Mouse (Mus musculus): ENCODE results near the gene Actr1a. TPM values are rescaled to one million over a fixed set of nuclear protein-coding genes. Genes with fewer than 3 reads are reported as not detected.
A peak's percentile ranks its signal among the peaks of the same experiment; 100 is the strongest.

The Actr1a gene
- polyA plus RNA-seq, 1 experiment from 2014 or later = 204 TPM

- H3K36me3 ChIP-seq (ENCODE audit: control insufficient read depth, insufficient read depth, low read length) = no peaks in the 10 kb centered on the region; the same call in 1 of the 2 replicates
Observed at GRCm38 (mm10) chr19:46397436-46398001, 2.0 kb upstream of the Actr1a start.

GRCm38 (mm10) chr19:46396686-46397435, 1.3 kb upstream of the Actr1a start, which contains the start of gene Sufu:
Gene Sufu, plus strand, starts transcription at chr19:46396896.
- Histone ChIP-seq H3K27ac (ENCODE audit: low read depth, low read length) (peak within 1 kb of the TSS; percentile 79), H3K9me3 (ENCODE audit: control insufficient read depth, low read length) (no peaks in the 10 kb centered on the region), H3K36me3 (ENCODE audit: control insufficient read depth, insufficient read depth, low read length) (no peaks in the 10 kb centered on the region; the same call in 1 of the 2 replicates), H3K4me1 (replicated peaks; ENCODE audit: control insufficient read depth, insufficient read depth, low read length) (peaks cover 15% of the 10 kb centered on the region), H3K4me3 (ENCODE audit: low read depth, low read length) (peak within 1 kb of the TSS; percentile 87), H3K27me3 (ENCODE audit: control insufficient read depth, insufficient read depth, low read length) (no peaks in the 10 kb centered on the region), H3K9ac (ENCODE audit: low read length) (peak within 1 kb of the TSS; percentile 86), H3K4me2 (ENCODE audit: low read depth, low read length, severe bottlenecking) (peak within 1 kb of the TSS; percentile 81)
- under 1% methylated on average over 57 of the region's 57 CpGs for WGBS
- DNase-seq (ENCODE audit: low spot score) (peak; percentile 99), ATAC-seq (replicated peaks; ENCODE audit: low FRiP score) (peak; percentile 90)

More at GRCm38 (mm10) chr19:46397436-46398001, 2.0 kb upstream of the Actr1a start:
- peak; percentile 77 for DNase-seq (ENCODE audit: low spot score)
- ATAC-seq (replicated peaks; ENCODE audit: low FRiP score) = no peak
- H3K27ac ChIP-seq (ENCODE audit: low read depth, low read length) = peak overlapping the region; percentile 79; the same call in 1 of the 2 replicates
- H3K4me2 ChIP-seq (ENCODE audit: low read depth, low read length, severe bottlenecking) = peak overlapping the region; percentile 81
- peak overlapping the region; percentile 81 for H3K4me3 ChIP-seq (ENCODE audit: low read depth, low read length)
- no peaks in the 10 kb centered on the region for H3K27me3 ChIP-seq (ENCODE audit: control insufficient read depth, insufficient read depth, low read length)
- 2% methylated on average over 19 of the region's 19 CpGs for WGBS
- H3K9ac ChIP-seq (ENCODE audit: low read length) = peak overlapping the region; percentile 85
- peaks cover 15% of the 10 kb centered on the region for H3K4me1 ChIP-seq (replicated peaks; ENCODE audit: control insufficient read depth, insufficient read depth, low read length)
- no peaks in the 10 kb centered on the region for H3K9me3 ChIP-seq (ENCODE audit: control insufficient read depth, low read length)

GRCm38 (mm10) chr19:46396109-46396508, 561 bp upstream of the Actr1a start:
- Histone ChIP-seq H3K4me3 (ENCODE audit: low read depth, low read length) (peak overlapping the region; percentile 87), H3K27ac (ENCODE audit: low read depth, low read length) (no peak overlapping the region), H3K9ac (ENCODE audit: low read length) (peak overlapping the region; percentile 86; the same call in 1 of the 2 replicates), H3K4me1 (replicated peaks; ENCODE audit: control insufficient read depth, insufficient read depth, low read length) (peaks cover 15% of the 10 kb centered on the region), H3K36me3 (ENCODE audit: control insufficient read depth, insufficient read depth, low read length) (no peaks in the 10 kb centered on the region), H3K27me3 (ENCODE audit: control insufficient read depth, insufficient read depth, low read length) (no peaks in the 10 kb centered on the region), H3K4me2 (ENCODE audit: low read depth, low read length, severe bottlenecking) (peak overlapping the region; percentile 53), H3K9me3 (ENCODE audit: control insufficient read depth, low read length) (no peaks in the 10 kb centered on the region)
- ATAC-seq (replicated peaks; ENCODE audit: low FRiP score) (no peak), DNase-seq (ENCODE audit: low spot score) (no peak)
- WGBS = 17% methylated on average over 8 of the region's 8 CpGs

GRCm38 (mm10) chr19:46394712-46395108, 838 bp downstream of the Actr1a start:
- Histone ChIP-seq H3K27ac (ENCODE audit: low read depth, low read length) (no peak overlapping the region), H3K27me3 (ENCODE audit: control insufficient read depth, insufficient read depth, low read length) (no peaks in the 10 kb centered on the region), H3K4me2 (ENCODE audit: low read depth, low read length, severe bottlenecking) (peak overlapping the region; percentile 65), H3K9me3 (ENCODE audit: control insufficient read depth, low read length) (no peaks in the 10 kb centered on the region), H3K36me3 (ENCODE audit: control insufficient read depth, insufficient read depth, low read length) (no peaks in the 10 kb centered on the region), H3K4me3 (ENCODE audit: low read depth, low read length) (peak overlapping the region; percentile 87), H3K4me1 (replicated peaks; ENCODE audit: control insufficient read depth, insufficient read depth, low read length) (peaks cover 15% of the 10 kb centered on the region), H3K9ac (ENCODE audit: low read length) (peak overlapping the region; percentile 39)
- DNase-seq (ENCODE audit: low spot score) = no peak
- ATAC-seq (replicated peaks; ENCODE audit: low FRiP score) = no peak
- WGBS = 9% methylated on average over 10 of the region's 10 CpGs

GRCm38 (mm10) chr19:46392018-46392417, 3.5 kb downstream of the Actr1a start:
- Histone ChIP-seq H3K27ac (ENCODE audit: low read depth, low read length) (no peak overlapping the region), H3K9ac (ENCODE audit: low read length) (no peak overlapping the region), H3K36me3 (ENCODE audit: control insufficient read depth, insufficient read depth, low read length) (no peaks in the 10 kb centered on the region), H3K27me3 (ENCODE audit: control insufficient read depth, insufficient read depth, low read length) (no peaks in the 10 kb centered on the region), H3K4me2 (ENCODE audit: low read depth, low read length, severe bottlenecking) (no peak overlapping the region), H3K9me3 (ENCODE audit: control insufficient read depth, low read length) (no peaks in the 10 kb centered on the region), H3K4me1 (replicated peaks; ENCODE audit: control insufficient read depth, insufficient read depth, low read length) (0 out of 2 replicates have a peak, but pooled peaks cover 2% of the 10 kb centered on the region), H3K4me3 (ENCODE audit: low read depth, low read length) (no peak overlapping the region)
- DNase-seq (ENCODE audit: low spot score) (peak; percentile 70), ATAC-seq (replicated peaks; ENCODE audit: low FRiP score) (no peak)
- WGBS = 49% methylated on average over 4 of the region's 4 CpGs

- H3K9ac ChIP-seq (ENCODE audit: low read length) = no peak overlapping the region
- H3K27ac ChIP-seq (ENCODE audit: low read depth, low read length) = no peak overlapping the region
- DNase-seq (ENCODE audit: low spot score) = no peak
- no peaks in the 10 kb centered on the region for H3K27me3 ChIP-seq (ENCODE audit: control insufficient read depth, insufficient read depth, low read length)
- ATAC-seq (replicated peaks; ENCODE audit: low FRiP score) = no peak
- 0 out of 2 replicates have a peak, but pooled peaks cover 2% of the 10 kb centered on the region for H3K4me1 ChIP-seq (replicated peaks; ENCODE audit: control insufficient read depth, insufficient read depth, low read length)
- H3K4me3 ChIP-seq (ENCODE audit: low read depth, low read length) = no peak overlapping the region
- 86% methylated on average over 5 of the region's 5 CpGs for WGBS
- H3K9me3 ChIP-seq (ENCODE audit: control insufficient read depth, low read length) = no peaks in the 10 kb centered on the region
- H3K36me3 ChIP-seq (ENCODE audit: control insufficient read depth, insufficient read depth, low read length) = no peaks in the 10 kb centered on the region; the same call in 1 of the 2 replicates
- no peak overlapping the region for H3K4me2 ChIP-seq (ENCODE audit: low read depth, low read length, severe bottlenecking)
Observed at GRCm38 (mm10) chr19:46389872-46390271, 5.7 kb downstream of the Actr1a start.

- Histone ChIP-seq H3K9me3 (ENCODE audit: control insufficient read depth, low read length) (no peaks in the 10 kb centered on the region), H3K4me1 (replicated peaks; ENCODE audit: control insufficient read depth, insufficient read depth, low read length) (no peaks in the 10 kb centered on the region), H3K4me3 (ENCODE audit: low read depth, low read length) (no peak overlapping the region), H3K4me2 (ENCODE audit: low read depth, low read length, severe bottlenecking) (no peak overlapping the region), H3K27me3 (ENCODE audit: control insufficient read depth, insufficient read depth, low read length) (no peaks in the 10 kb centered on the region), H3K27ac (ENCODE audit: low read depth, low read length) (no peak overlapping the region), H3K36me3 (ENCODE audit: control insufficient read depth, insufficient read depth, low read length) (peaks cover 32% of the 10 kb centered on the region), H3K9ac (ENCODE audit: low read length) (no peak overlapping the region)
- DNase-seq (ENCODE audit: low spot score) = no peak
- WGBS = 94% methylated on average over 9 of the region's 9 CpGs
- ATAC-seq (replicated peaks; ENCODE audit: low FRiP score) = no peak
Observed at GRCm38 (mm10) chr19:46382275-46382674, 13.3 kb downstream of the Actr1a start.

GRCm38 (mm10) chr19:46375891-46376290, 19.7 kb downstream of the Actr1a start:
- Histone ChIP-seq H3K36me3 (ENCODE audit: control insufficient read depth, insufficient read depth, low read length) (peaks cover 9% of the 10 kb centered on the region), H3K4me3 (ENCODE audit: low read depth, low read length) (no peak overlapping the region), H3K27me3 (ENCODE audit: control insufficient read depth, insufficient read depth, low read length) (no peaks in the 10 kb centered on the region), H3K9ac (ENCODE audit: low read length) (no peak overlapping the region), H3K4me2 (ENCODE audit: low read depth, low read length, severe bottlenecking) (no peak overlapping the region), H3K27ac (ENCODE audit: low read depth, low read length) (no peak overlapping the region), H3K9me3 (ENCODE audit: control insufficient read depth, low read length) (no peaks in the 10 kb centered on the region), H3K4me1 (replicated peaks; ENCODE audit: control insufficient read depth, insufficient read depth, low read length) (no peaks in the 10 kb centered on the region)
- WGBS = 70% methylated on average over 4 of the region's 4 CpGs
- no peak for ATAC-seq (replicated peaks; ENCODE audit: low FRiP score)
- no peak for DNase-seq (ENCODE audit: low spot score)
